Mouse (Mus musculus) CH12.LX (cell line): ENCODE results near the gene Arsa. TPM values are rescaled to one million over a fixed set of nuclear protein-coding genes. Genes with fewer than 3 reads are reported as not detected.

Experiments used
- DNase-seq: peaks from one replicate; pipeline ENCODE4 v3.0.0-alpha.2; 2013; ENCODE audit errors: extremely low read depth
- H3K27ac ChIP-seq: 2 replicates; pipeline ENCODE4 v1.5.1; 2012; ENCODE audit warnings: low read depth, mild to moderate bottlenecking, control low read depth, moderate library complexity; ENCODE audit not compliant: insufficient read depth
- H3K27me3 ChIP-seq: replicated peaks from 2 replicates; pipeline ENCODE3; 2012; ENCODE audit warnings: inconsistent platforms
- H3K36me3 ChIP-seq, 2 experiments: replicated peaks in 1 of 2; 2 replicates each; pipeline versions ENCODE3 to v1.6.1; 2012; ENCODE audit warnings: inconsistent platforms in 1 of 2, low read length in 1 of 2, mild to moderate bottlenecking in 1 of 2, mixed read lengths in 1 of 2, moderate library complexity in 1 of 2; ENCODE audit not compliant: control insufficient read depth in 1 of 2, insufficient read depth in 1 of 2
- H3K4me1 ChIP-seq, 2 experiments: 2 replicates each; pipeline ENCODE4 v1.6.1; 2012; ENCODE audit warnings: inconsistent platforms in 1 of 2, moderate library complexity in 1 of 2; ENCODE audit not compliant: insufficient read depth in 2 of 2, control insufficient read depth in 1 of 2
- H3K4me2 ChIP-seq: 2 replicates; pipeline ENCODE4 v1.6.1; 2012; ENCODE audit warnings: low read depth, mild to moderate bottlenecking, control low read depth; ENCODE audit not compliant: poor library complexity, insufficient read depth, severe bottlenecking
- H3K4me3 ChIP-seq, 3 experiments: fragments of 150-350 bp in 1 of 3; sonication (generic) in 1 of 3; replicated peaks in 1 of 3; 2 replicates each; pipeline versions ENCODE3 to v1.5.1; 2011 to 2012; ENCODE audit warnings: low read depth in 2 of 3, low read length in 2 of 3, mild to moderate bottlenecking in 2 of 3, moderate library complexity in 2 of 3, control low read depth in 1 of 3, improper control_type of control experiment in 1 of 3, inconsistent platforms in 1 of 3, mixed read lengths in 1 of 3; ENCODE audit not compliant: poor library complexity in 1 of 3
- H3K79me2 ChIP-seq: replicated peaks from 2 replicates; pipeline ENCODE4 v1.6.1; 2012; ENCODE audit warnings: mild to moderate bottlenecking, moderate library complexity; ENCODE audit not compliant: control insufficient read depth, poor library complexity, insufficient read depth, severe bottlenecking; ENCODE audit errors: extremely low read depth
- H3K9ac ChIP-seq: 2 replicates; pipeline ENCODE4 v1.6.1; 2012; ENCODE audit warnings: low read depth, mild to moderate bottlenecking, control low read depth, moderate library complexity; ENCODE audit not compliant: insufficient read depth
- H3K9me3 ChIP-seq: replicated peaks from 2 replicates; pipeline ENCODE3; 2012; ENCODE audit warnings: low read length, inconsistent platforms, mixed read lengths
- BHLHE40 ChIP-seq: IDR thresholded peaks from 2 replicates; pipeline ENCODE4 v1.6.1; 2011; ENCODE audit warnings: mild to moderate bottlenecking, low read depth, low read length, improper control_type of control experiment
- CHD1 ChIP-seq: IDR thresholded peaks from 2 replicates; pipeline ENCODE4 v1.6.1; 2012; ENCODE audit warnings: low read depth, low read length, improper control_type of control experiment, inconsistent platforms
- CHD2 ChIP-seq: IDR thresholded peaks from 2 replicates; pipeline ENCODE4 v1.6.1; 2011; ENCODE audit warnings: low read length, improper control_type of control experiment
- E2F4 ChIP-seq: IDR thresholded peaks from 2 replicates; pipeline ENCODE4 v1.6.1; 2011; ENCODE audit warnings: low read depth, low read length, improper control_type of control experiment; ENCODE audit not compliant: insufficient replicate concordance
- ELF1 ChIP-seq: IDR thresholded peaks from 2 replicates; pipeline ENCODE4 v1.6.1; 2014; ENCODE audit warnings: low read depth, mild to moderate bottlenecking, inconsistent platforms, low read length, improper control_type of control experiment
- EP300 ChIP-seq: IDR thresholded peaks from 2 replicates; pipeline ENCODE4 v1.6.1; 2011; ENCODE audit warnings: low read length, improper control_type of control experiment
- ETS1 ChIP-seq: conservative IDR thresholded peaks from 2 replicates; pipeline ENCODE4 v1.6.1; 2012; ENCODE audit warnings: low read depth, mild to moderate bottlenecking, inconsistent platforms, low read length, improper control_type of control experiment, moderate library complexity
- GABPA ChIP-seq: IDR thresholded peaks from 2 replicates; pipeline ENCODE4 v1.6.1; 2012; ENCODE audit warnings: low read depth, low read length, improper control_type of control experiment, inconsistent platforms; ENCODE audit not compliant: insufficient replicate concordance
- HCFC1 ChIP-seq: IDR thresholded peaks from 2 replicates; pipeline ENCODE4 v1.6.1; 2012; ENCODE audit warnings: low read depth, mild to moderate bottlenecking, inconsistent platforms, low read length, improper control_type of control experiment
- JUND ChIP-seq: conservative IDR thresholded peaks from 2 replicates; pipeline ENCODE4 v1.6.1; 2011; ENCODE audit warnings: low read depth, low read length, improper control_type of control experiment
- KAT2A ChIP-seq: IDR thresholded peaks from 2 replicates; pipeline ENCODE4 v1.6.1; 2012; ENCODE audit warnings: low read length, improper control_type of control experiment, inconsistent platforms; ENCODE audit not compliant: insufficient replicate concordance
- MAZ ChIP-seq: IDR thresholded peaks from 2 replicates; pipeline ENCODE4 v1.6.1; 2012; ENCODE audit warnings: low read depth, mild to moderate bottlenecking, inconsistent platforms, low read length, improper control_type of control experiment, moderate library complexity
- MEF2A ChIP-seq: IDR thresholded peaks from 2 replicates; pipeline ENCODE4 v1.6.1; 2014; ENCODE audit warnings: low read depth, mild to moderate bottlenecking, inconsistent platforms, low read length, improper control_type of control experiment, borderline replicate concordance
- MYC ChIP-seq: IDR thresholded peaks from 2 replicates; pipeline ENCODE4 v1.6.1; 2011; ENCODE audit warnings: low read depth, mild to moderate bottlenecking, improper control_type of control experiment, low read length
- NELFE ChIP-seq: IDR thresholded peaks from 2 replicates; pipeline ENCODE4 v1.6.1; 2011; ENCODE audit warnings: low read depth, low read length, improper control_type of control experiment
- NRF1 ChIP-seq: IDR thresholded peaks from 2 replicates; pipeline ENCODE4 v1.6.1; 2014; ENCODE audit warnings: low read depth, mild to moderate bottlenecking, inconsistent platforms, low read length, improper control_type of control experiment, moderate library complexity
- POLR2AphosphoS2 ChIP-seq: IDR thresholded peaks from 2 replicates; pipeline ENCODE4 v1.6.1; 2011; ENCODE audit warnings: low read depth, low read length, improper control_type of control experiment
- RAD21 ChIP-seq: IDR thresholded peaks from 2 replicates; pipeline ENCODE4 v1.6.1; 2011; ENCODE audit warnings: low read depth, mild to moderate bottlenecking, low read length, improper control_type of control experiment, moderate library complexity
- RCOR1 ChIP-seq: conservative IDR thresholded peaks from 2 replicates; pipeline ENCODE4 v1.6.1; 2012; ENCODE audit warnings: low read depth, mild to moderate bottlenecking, inconsistent platforms, low read length, improper control_type of control experiment
- SMC3 ChIP-seq: IDR thresholded peaks from 2 replicates; pipeline ENCODE4 v1.6.1; 2011; ENCODE audit warnings: low read depth, low read length, improper control_type of control experiment
- TBP ChIP-seq: conservative IDR thresholded peaks from 2 replicates; pipeline ENCODE4 v1.6.1; 2011; ENCODE audit warnings: low read depth, low read length, improper control_type of control experiment
- TCF12 ChIP-seq: IDR thresholded peaks from 2 replicates; pipeline ENCODE4 v1.6.1; 2014; ENCODE audit warnings: low read depth, mild to moderate bottlenecking, inconsistent platforms, low read length, improper control_type of control experiment
- UBTF ChIP-seq: IDR thresholded peaks from 2 replicates; pipeline ENCODE4 v1.6.1; 2012; ENCODE audit warnings: low read depth, mild to moderate bottlenecking, inconsistent platforms, low read length, improper control_type of control experiment, moderate library complexity
- USF1 ChIP-seq: IDR thresholded peaks from 2 replicates; pipeline ENCODE4 v1.6.1; 2014; ENCODE audit warnings: low read depth, mild to moderate bottlenecking, inconsistent platforms, low read length, improper control_type of control experiment
- USF2 ChIP-seq: conservative IDR thresholded peaks from 2 replicates; pipeline ENCODE4 v1.6.1; 2011; ENCODE audit warnings: low read depth, low read length, improper control_type of control experiment
- ZC3H11A ChIP-seq: IDR thresholded peaks from 2 replicates; pipeline ENCODE4 v1.6.1; 2012; ENCODE audit warnings: low read depth, mild to moderate bottlenecking, inconsistent platforms, low read length, improper control_type of control experiment
- ZKSCAN1 ChIP-seq: IDR thresholded peaks from 2 replicates; pipeline ENCODE4 v1.6.1; 2012; ENCODE audit warnings: low read depth, inconsistent platforms, low read length, improper control_type of control experiment, borderline replicate concordance
- ZNF384 ChIP-seq: IDR thresholded peaks from 2 replicates; pipeline ENCODE4 v1.6.1; 2012; ENCODE audit warnings: low read depth, low read length, improper control_type of control experiment, inconsistent platforms
- dilution Hi-C: fragments of 300-500 bp; cut with MboI; formaldehyde crosslinking; loops from 2 replicates; pipeline ENCODE4 v1.14.3; 2020; ENCODE audit warnings: low sequenced_read_pairs; ENCODE audit not compliant: extremely low pct_unique_long_range_greater_than_20kb, extremely low pct_ligation_motif_present
- in situ Hi-C: fragments of 300-500 bp; cut with MboI; formaldehyde crosslinking; loops from 3 replicates; pipeline ENCODE4 v1.14.3; 2019; ENCODE audit warnings: low sequenced_read_pairs, low pct_ligation_motif_present, low pct_unique_long_range_greater_than_20kb, mixed read lengths
- polyA plus RNA-seq: library from polyadenylated mRNA; unstranded; fragments of >175 nt; gene quantifications from 2 replicates; pipeline ENCODE4 v1.2.1, GENCODE M21; 2012; ENCODE audit warnings: low read depth; ENCODE audit not compliant: insufficient read length
- total RNA-seq, 2 experiments: library from RNA; depleted of rRNA; stranded (reverse); fragments of 300-350 nt in 1 of 2; fragments of >200 nt in 1 of 2; gene quantifications; 2 replicates each; pipeline ENCODE4 v1.2.3; 2012 to 2014

Arsa gene
- total and polyA plus RNA-seq, 3 experiments: 9.3 to 10.3 (median 9.9) TPM

GRCm38 (mm10) chr15:89429352-89430221, 47.6 kb downstream of the Arsa start, which contains the start of the genes C730034F03Rik, Gm44502 and Chkb (continued):
- peak; percentile 89 for TF ChIP-seq BHLHE40
- TF ChIP-seq NRF1: no peak; the same call in 1 of the 2 replicates
- TF ChIP-seq RAD21: no peak
- no peak for TF ChIP-seq ZKSCAN1
- no peak for TF ChIP-seq MEF2A
- peak; percentile 47 for TF ChIP-seq USF1
- no peak for TF ChIP-seq ZNF384
- peak; percentile 95 for TF ChIP-seq ELF1
- TF ChIP-seq ZC3H11A: no peak
- TF ChIP-seq CHD1: no peak
- TF ChIP-seq NELFE: peak; percentile 81
- 0 out of 2 replicates have a peak, but pooled peaks have one; percentile 30 for TF ChIP-seq ETS1
- no peak for TF ChIP-seq JUND
- TF ChIP-seq POLR2AphosphoS2: peak; percentile 75
- no peak for TF ChIP-seq E2F4
- TF ChIP-seq UBTF: no peak
- peak; percentile 69 for TF ChIP-seq TCF12
- TF ChIP-seq SMC3: no peak

- dilution Hi-C loops: no loop called here
- TF ChIP-seq MYC (no peak), TBP (no peak), ZNF384 (no peak), USF1 (no peak), KAT2A (no peak), CHD1 (no peak), RAD21 (no peak), ELF1 (no peak), HCFC1 (no peak), USF2 (no peak), MAZ (no peak), CHD2 (no peak), NRF1 (no peak), MEF2A (no peak), GABPA (no peak), RCOR1 (no peak), EP300 (no peak)
- in situ Hi-C loops: loop anchor here (10.0 kb wide), 1 partner anchor 354 kb away; the partner anchor contains the start of gene Trabd
- no peak for DNase-seq
- H3K9me3 ChIP-seq: no peaks in the 10 kb centered on the region
- H3K79me2 ChIP-seq: peaks cover 12% of the 10 kb centered on the region
- H3K4me2 ChIP-seq: peak overlapping the region; percentile 85
- H3K4me1 ChIP-seq: peaks cover 0 to 14% of the 10 kb centered on the region in 2 experiments; a peak in 2 of 4 replicates
- no peaks in the 10 kb centered on the region for H3K27me3 ChIP-seq
- peak overlapping the region; percentile 79 to 90 (median 80) for H3K4me3 ChIP-seq
- peaks cover 21 to 43% of the 10 kb centered on the region in 2 experiments for H3K36me3 ChIP-seq
- peak overlapping the region; percentile 31 for H3K27ac ChIP-seq
- peak overlapping the region; percentile 91 for H3K9ac ChIP-seq
These were observed 48.3 kb downstream of the Arsa start for GRCm38 (mm10) chr15:89428821-89429351.
